Mouse (Mus musculus) olfactory bulb, adult 2 months (tissue): Measurements from ENCODE around the gene Tbxas1.

Experiments used
- CTCF ChIP-seq: fragments of 200-500 bp; IDR thresholded peaks from 2 replicates; pipeline ENCODE4 v1.5.1; 2012; ENCODE audit warnings: low read depth, mild to moderate bottlenecking, low read length, moderate library complexity; ENCODE audit not compliant: insufficient read depth
- POLR2A ChIP-seq: fragments of 200-500 bp; IDR thresholded peaks from 2 replicates; pipeline ENCODE4 v1.6.1; 2012; ENCODE audit warnings: mild to moderate bottlenecking, low read depth, low read length, moderate library complexity; ENCODE audit not compliant: insufficient read depth

DNA sequence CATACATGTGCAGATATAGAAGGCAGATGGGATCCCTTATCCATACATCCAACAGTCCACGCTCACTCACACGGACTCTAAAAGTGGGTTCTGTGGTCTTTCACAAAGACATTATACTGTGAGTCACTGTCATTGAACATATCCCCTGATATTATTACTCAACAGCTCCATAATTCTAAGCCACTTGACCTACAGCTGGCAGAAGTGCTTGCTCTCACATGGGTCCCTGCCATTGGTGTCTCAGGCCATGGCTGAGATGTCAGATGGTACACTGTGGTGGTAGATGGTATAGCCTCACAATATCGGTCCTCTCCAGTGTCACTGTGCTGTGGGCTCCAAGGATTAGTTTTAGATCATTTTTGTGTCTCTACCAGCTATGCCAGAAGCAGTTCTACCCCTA is 41.5 kb upstream of the Tbxas1 start:
- TF ChIP-seq CTCF (no peak), POLR2A (no peak)
